Mouse (Mus musculus): ENCODE measurements around the gene AF067063.

GRCm38 (mm10) chr13:119797656-119798055 is 32.4 kb downstream of the AF067063 start:
- TF ChIP-seq POLR2A (IDR thresholded peaks at IDR 0.05; ENCODE audit: insufficient read length, low read depth) = no peak
- TF ChIP-seq USF1 (IDR thresholded peaks at IDR 0.05; ENCODE audit: low read depth) = no peak
- no peak for TF ChIP-seq MAX (IDR thresholded peaks at IDR 0.05; ENCODE audit: low read depth)
- TF ChIP-seq CEBPB (IDR thresholded peaks at IDR 0.05; ENCODE audit: insufficient read depth, poor library complexity, severe bottlenecking) = no peak
- TF ChIP-seq TCF12 (IDR thresholded peaks at IDR 0.05; ENCODE audit: insufficient read depth, poor library complexity, severe bottlenecking) = no peak
- TF ChIP-seq SRF (IDR thresholded peaks at IDR 0.05; ENCODE audit: control insufficient read depth, insufficient read length, low read depth) = no peak
